Comparison of ENCODE assay signal across 19 mouse cellular contexts in the genomic region with DNA sequence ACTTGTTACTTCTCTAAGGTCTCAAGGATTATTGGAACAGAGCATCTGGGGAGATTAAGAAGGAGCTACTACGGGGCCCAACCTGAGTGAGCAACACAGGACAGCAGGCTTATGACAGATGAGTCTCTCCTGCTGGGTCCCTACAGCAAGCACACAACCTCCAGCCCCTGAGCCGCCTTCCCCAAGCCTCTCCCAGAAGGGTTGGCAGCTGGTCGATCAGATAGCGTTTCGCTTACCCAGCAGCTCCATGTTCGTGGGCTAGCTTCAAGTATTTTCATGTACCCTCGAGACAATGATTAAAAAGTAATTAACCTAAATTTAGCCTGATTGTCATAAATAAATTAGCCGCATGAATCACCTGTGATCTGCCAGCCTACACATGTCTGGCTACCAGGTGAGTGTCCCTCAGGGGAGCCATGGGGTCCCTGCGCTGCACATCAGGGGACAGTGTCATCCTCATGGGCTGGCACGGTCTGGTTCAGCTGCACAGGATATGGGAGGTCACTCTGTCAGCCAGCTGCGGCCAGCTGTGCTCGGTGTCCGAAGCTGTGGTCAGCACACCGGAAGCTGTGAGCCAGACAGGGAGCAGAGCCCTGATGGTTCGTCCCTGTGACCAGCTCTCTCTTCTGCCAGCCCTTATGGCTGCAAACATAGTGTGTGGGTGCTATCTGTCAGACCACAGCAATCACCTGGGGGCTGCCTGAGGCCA. TPM values are rescaled to one million over a fixed set of nuclear protein-coding genes. Genes with fewer than 3 reads are reported as not detected.
DNase-seq lines count a peak whose midpoint lies in the region; ATAC-seq and TF ChIP-seq lines count a peak whose summit lies in the region.
"Had no signal": no experiment of that assay in that cellular context is flagged by ENCODE, and none has a peak within 500 bp of the region (broad histone marks: within the 10 kb centered on the region; RNA-seq: fewer than 3 reads in every experiment).

No protein-coding gene starts in this region.

- no peaks in the 10 kb centered on the region for H3K36me3 ChIP-seq in kidney, adult 2 months (ENCODE audit: control insufficient read depth, insufficient read depth, low read length)
- no peaks in the 10 kb centered on the region for H3K36me3 ChIP-seq in lung, embryonic 14.5 days (ENCODE audit: insufficient read depth)
- H3K36me3 ChIP-seq in stomach, embryonic 16.5 days (ENCODE audit: control insufficient read depth, insufficient read depth, low read length) = no peaks in the 10 kb centered on the region
- H3K36me3 ChIP-seq: heart, embryonic 15.5 days had no signal

- H3K4me2 ChIP-seq in lung, embryonic 14.5 days = no peak overlapping the region
- H3K4me2 ChIP-seq in stomach, embryonic 16.5 days (ENCODE audit: low read depth, low read length) = no peak overlapping the region
- H3K4me2 ChIP-seq: heart, embryonic 15.5 days; midbrain, embryonic 11.5 days had no signal

- WGBS in kidney, adult 2 months = 24% methylated on average over 15 of the region's 15 CpGs
- WGBS in lung, embryonic 14.5 days = 43% methylated on average over 15 of the region's 15 CpGs
- 52% methylated on average over 15 of the region's 15 CpGs for WGBS in stomach, embryonic 16.5 days

- TF ChIP-seq POLR2A in kidney, adult 2 months (IDR thresholded peaks at IDR 0.05; ENCODE audit: low read depth, low read length) = no peak

- TF ChIP-seq CTCF in kidney, adult 2 months (conservative IDR thresholded peaks at IDR 0.05; ENCODE audit: insufficient read depth, insufficient read length, low read depth, low read length) = no peak
- TF ChIP-seq CTCF in lung, embryonic 14.5 days (IDR thresholded peaks at IDR 0.05; ENCODE audit: low read depth) = no peak

- no peaks in the 10 kb centered on the region for H3K9me3 ChIP-seq in lung, embryonic 14.5 days (ENCODE audit: low read depth, low read length)
- H3K9me3 ChIP-seq in stomach, embryonic 16.5 days (replicated peaks; ENCODE audit: control insufficient read depth, low read length) = no peaks in the 10 kb centered on the region
- H3K9me3 ChIP-seq: heart, embryonic 15.5 days had no signal

- no peak overlapping the region for H3K4me3 ChIP-seq in kidney, adult 2 months (ENCODE audit: insufficient read depth, low read depth, low read length)
- no peak overlapping the region for H3K4me3 ChIP-seq in lung, embryonic 14.5 days (ENCODE audit: low read depth, low read length)
- H3K4me3 ChIP-seq in stomach, embryonic 16.5 days (replicated peaks; ENCODE audit: low read length) = no peak overlapping the region
- H3K4me3 ChIP-seq: heart, embryonic 15.5 days had no signal

- H3K9ac ChIP-seq in lung, embryonic 14.5 days = no peak overlapping the region
- no peak overlapping the region for H3K9ac ChIP-seq in stomach, embryonic 16.5 days (ENCODE audit: low read length)
- H3K9ac ChIP-seq: heart, embryonic 15.5 days had no signal

- no peaks in the 10 kb centered on the region for H3K27me3 ChIP-seq in kidney, adult 2 months (replicated peaks; ENCODE audit: control insufficient read depth, insufficient read depth, low read length)
- no peaks in the 10 kb centered on the region for H3K27me3 ChIP-seq in lung, embryonic 14.5 days (ENCODE audit: insufficient read depth, low read length)
- H3K27me3 ChIP-seq in stomach, embryonic 16.5 days (ENCODE audit: control insufficient read depth, insufficient read depth, low read length) = no peaks in the 10 kb centered on the region

- peak; percentile 80; the same call in 1 of the 2 replicates for ATAC-seq in lung, embryonic 14.5 days (ENCODE audit: insufficient read depth)
- ATAC-seq in stomach, embryonic 16.5 days (ENCODE audit: insufficient read depth, low FRiP score) = 0 out of 2 replicates have a peak, but pooled peaks have one; percentile 59

- no peaks in the 10 kb centered on the region for H3K4me1 ChIP-seq in kidney, adult 2 months (ENCODE audit: control insufficient read depth, insufficient read depth, low read length)
- H3K4me1 ChIP-seq in lung, embryonic 14.5 days (ENCODE audit: insufficient read depth) = 0 out of 2 replicates have a peak, but pooled peaks cover 7% of the 10 kb centered on the region
- peaks cover 6% of the 10 kb centered on the region; the same call in 1 of the 2 replicates for H3K4me1 ChIP-seq in stomach, embryonic 16.5 days (ENCODE audit: control insufficient read depth, insufficient read depth, low read length)
- H3K4me1 ChIP-seq: heart, embryonic 15.5 days had no signal

- H3K27ac ChIP-seq in kidney, adult 2 months (ENCODE audit: insufficient read depth, low read depth, low read length) = no peak overlapping the region
- H3K27ac ChIP-seq in lung, embryonic 14.5 days (ENCODE audit: low read depth) = no peak overlapping the region
- H3K27ac ChIP-seq in stomach, embryonic 16.5 days (ENCODE audit: low read length) = no peak overlapping the region
- H3K27ac ChIP-seq: heart, embryonic 15.5 days had no signal

- DNase-seq in testis, postnatal 10 days (ENCODE audit: low spot score) = peak; percentile 71
- DNase-seq in testis, postnatal 14 days (ENCODE audit: low spot score) = no peak
- peak; percentile 62 for DNase-seq in kidney, adult 2 months
- DNase-seq in lung, embryonic 14.5 days = peak; percentile 72
- no peak for DNase-seq in gastrocnemius, postnatal 4 days (ENCODE audit: low spot score in 2 of 2)
- no peak for DNase-seq in adrenal gland, postnatal 4 days (ENCODE audit: low spot score in 2 of 2)
- DNase-seq in right cerebral cortex, adult 18-20 months = no peak
- DNase-seq: adrenal gland, postnatal 36 days; cerebellum, adult 11 months; liver; retina, postnatal 1 day had no signal

RNA-seq across cellular contexts. Expression of a gene that starts 27.9 kb away (rescaled TPM):
- polyA plus RNA-seq in kidney, adult 2 months (2012; rRNA removed) = 0.86 and 1.2 TPM in 2 replicates
- polyA plus RNA-seq in lung, embryonic 14.5 days (2014; fragmentation: Nextera tagmentation; extraction: Ambion mirVana) = 0.11 and 0.22 TPM in 2 replicates
- 0.96 and 1.5 TPM in 2 replicates for polyA plus RNA-seq in stomach, embryonic 16.5 days (2015; fragmentation: Nextera tagmentation; extraction: Ambion mirVana)
- not detected for total RNA-seq in gastrocnemius, postnatal 4 days (2021)
- 1 to 10 TPM in 1 of 2 experiments, under 1 TPM in 1; 0.45 to 1.0 TPM for total RNA-seq in adrenal gland, postnatal 4 days (2021)
- polyA plus RNA-seq: heart, embryonic 15.5 days had no signal

RNA-seq across cellular contexts. Expression of a gene that starts 32.1 kb away (rescaled TPM):
- polyA plus RNA-seq in kidney, adult 2 months (2012; rRNA removed) = not detected in 2 replicates
- not detected in 2 replicates for polyA plus RNA-seq in lung, embryonic 14.5 days (2014; fragmentation: Nextera tagmentation; extraction: Ambion mirVana)
- not detected in 2 replicates for polyA plus RNA-seq in stomach, embryonic 16.5 days (2015; fragmentation: Nextera tagmentation; extraction: Ambion mirVana)
- not detected for total RNA-seq in gastrocnemius, postnatal 4 days (2021)
- not detected for total RNA-seq in adrenal gland, postnatal 4 days (2021)
- total RNA-seq: adrenal gland, postnatal 36 days; left cerebral cortex, adult 8-10 months had no signal
- polyA plus RNA-seq: forebrain, embryonic 11.5 days; heart, embryonic 15.5 days; large intestine, adult 2 months; midbrain, embryonic 11.5 days; neural tube, embryonic 11.5 days; testis, adult 2 months had no signal

RNA-seq across cellular contexts. Expression of a gene that starts 36.4 kb away (rescaled TPM):
- polyA plus RNA-seq in kidney, adult 2 months (2012; rRNA removed) = 29.9 and 33.8 TPM in 2 replicates
- 47.9 and 50.9 TPM in 2 replicates for polyA plus RNA-seq in lung, embryonic 14.5 days (2014; fragmentation: Nextera tagmentation; extraction: Ambion mirVana)
- 78.0 and 82.4 TPM in 2 replicates for polyA plus RNA-seq in stomach, embryonic 16.5 days (2015; fragmentation: Nextera tagmentation; extraction: Ambion mirVana)
- total RNA-seq in gastrocnemius, postnatal 4 days (2021) = 10 to 100 TPM; 89.7 to 93.0 TPM
- 10 to 100 TPM; 42.2 to 44.3 TPM for total RNA-seq in adrenal gland, postnatal 4 days (2021)

RNA-seq across cellular contexts. Expression of a gene that starts 38.6 kb away (rescaled TPM):
- polyA plus RNA-seq in kidney, adult 2 months (2012; rRNA removed) = not detected in 2 replicates
- polyA plus RNA-seq in lung, embryonic 14.5 days (2014; fragmentation: Nextera tagmentation; extraction: Ambion mirVana) = not detected in 2 replicates
- polyA plus RNA-seq in stomach, embryonic 16.5 days (2015; fragmentation: Nextera tagmentation; extraction: Ambion mirVana) = not detected in 2 replicates
- not detected for total RNA-seq in gastrocnemius, postnatal 4 days (2021)
- not detected for total RNA-seq in adrenal gland, postnatal 4 days (2021)
- total RNA-seq: adrenal gland, postnatal 36 days; left cerebral cortex, adult 8-10 months had no signal
- polyA plus RNA-seq: forebrain, embryonic 11.5 days; heart, embryonic 15.5 days; large intestine, adult 2 months; midbrain, embryonic 11.5 days; neural tube, embryonic 11.5 days; testis, adult 2 months had no signal

RNA-seq across cellular contexts. Expression of a gene that starts 48.0 kb away (rescaled TPM):
- polyA plus RNA-seq in kidney, adult 2 months (2012; rRNA removed) = not detected in 2 replicates
- polyA plus RNA-seq in lung, embryonic 14.5 days (2014; fragmentation: Nextera tagmentation; extraction: Ambion mirVana) = not detected in 2 replicates
- not detected in 2 replicates for polyA plus RNA-seq in stomach, embryonic 16.5 days (2015; fragmentation: Nextera tagmentation; extraction: Ambion mirVana)
- not detected for total RNA-seq in gastrocnemius, postnatal 4 days (2021)
- total RNA-seq in adrenal gland, postnatal 4 days (2021) = not detected
- total RNA-seq: adrenal gland, postnatal 36 days; left cerebral cortex, adult 8-10 months had no signal
- polyA plus RNA-seq: forebrain, embryonic 11.5 days; heart, embryonic 15.5 days; large intestine, adult 2 months; midbrain, embryonic 11.5 days; neural tube, embryonic 11.5 days; testis, adult 2 months had no signal

Comparison
In these comparisons a context has a peak if more than half of its experiments do, and no peak if none do; other contexts are left out.
1. DNase-seq: peak in testis, postnatal 10 days (single experiment), kidney, adult 2 months (single experiment) and lung, embryonic 14.5 days (single experiment); none in testis, postnatal 14 days (single experiment), gastrocnemius, postnatal 4 days (0 of 2), adrenal gland, postnatal 4 days (0 of 2) and right cerebral cortex, adult 18-20 months (single experiment).